Mouse (Mus musculus) small intestine, adult 2 months (tissue): ENCODE results near the gene Rapgef2.

ENCODE experiments used
- CTCF ChIP-seq: fragments of 200-500 bp; IDR thresholded peaks from 2 replicates; pipeline ENCODE4 v1.5.1; 2012; ENCODE audit warnings: low read depth, mild to moderate bottlenecking, control low read depth, inconsistent platforms, low read length, moderate library complexity, mixed read lengths; ENCODE audit not compliant: insufficient replicate concordance, insufficient read length; ENCODE audit errors: extremely low read depth
- POLR2A ChIP-seq: fragments of 200-500 bp; IDR thresholded peaks from 2 replicates; pipeline ENCODE4 v1.6.1; 2012; ENCODE audit warnings: low read depth, mild to moderate bottlenecking, control low read depth, inconsistent platforms, low read length, moderate library complexity

DNA sequence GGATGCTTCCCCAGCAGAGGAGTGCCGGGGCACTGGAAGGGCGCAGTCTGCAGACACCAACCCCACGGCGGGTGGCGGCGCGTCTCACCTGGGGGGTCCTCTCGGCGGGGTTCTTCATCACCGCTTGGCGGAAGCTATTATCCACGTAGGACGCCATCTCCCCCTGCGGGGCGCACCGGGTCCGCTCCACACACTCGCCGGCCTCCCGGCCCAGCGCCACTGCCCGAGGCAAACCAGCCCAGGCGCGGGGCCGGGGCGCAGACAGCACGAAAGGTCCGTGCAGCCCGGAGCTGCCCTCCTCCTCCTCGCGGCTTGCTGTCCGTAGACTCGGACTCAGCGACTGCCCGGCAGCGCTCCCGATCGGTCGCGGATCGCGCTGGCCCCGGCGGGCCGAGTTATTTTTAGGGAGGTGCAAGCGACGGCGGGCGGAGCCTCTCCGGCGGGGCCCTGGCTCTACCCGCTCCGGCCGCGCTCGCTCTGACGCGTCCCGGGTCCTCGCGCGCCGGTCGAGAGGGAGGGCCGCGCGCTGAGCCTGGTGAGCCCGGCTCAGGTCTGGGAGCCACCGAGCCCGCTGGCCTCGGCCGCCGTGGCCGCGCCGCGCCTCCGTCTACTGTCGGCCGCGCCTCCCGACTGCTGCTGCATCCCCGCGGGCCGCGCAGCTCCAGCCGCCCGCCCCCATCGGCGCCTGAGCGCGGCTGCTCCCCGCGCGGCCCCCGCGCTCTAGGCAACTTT is at the start of gene Rapgef2:
- TF ChIP-seq CTCF (no peak), POLR2A (no peak)
